Mouse (Mus musculus) CH12.LX (cell line): ENCODE measurements around the gene Col19a1. TPM values are rescaled to one million over a fixed set of nuclear protein-coding genes. Genes with fewer than 3 reads are reported as not detected.

Experiments used
- DNase-seq: peaks from one replicate; pipeline ENCODE4 v3.0.0-alpha.2; 2013; ENCODE audit errors: extremely low read depth
- H3K27ac ChIP-seq: 2 replicates; pipeline ENCODE4 v1.5.1; 2012; ENCODE audit warnings: low read depth, mild to moderate bottlenecking, control low read depth, moderate library complexity; ENCODE audit not compliant: insufficient read depth
- H3K27me3 ChIP-seq: replicated peaks from 2 replicates; pipeline ENCODE3; 2012; ENCODE audit warnings: inconsistent platforms
- H3K36me3 ChIP-seq, 2 experiments: replicated peaks in 1 of 2; 2 replicates each; pipeline versions ENCODE3 to v1.6.1; 2012; ENCODE audit warnings: inconsistent platforms in 1 of 2, low read length in 1 of 2, mild to moderate bottlenecking in 1 of 2, mixed read lengths in 1 of 2, moderate library complexity in 1 of 2; ENCODE audit not compliant: control insufficient read depth in 1 of 2, insufficient read depth in 1 of 2
- H3K4me1 ChIP-seq, 2 experiments: 2 replicates each; pipeline ENCODE4 v1.6.1; 2012; ENCODE audit warnings: inconsistent platforms in 1 of 2, moderate library complexity in 1 of 2; ENCODE audit not compliant: insufficient read depth in 2 of 2, control insufficient read depth in 1 of 2
- H3K4me2 ChIP-seq: 2 replicates; pipeline ENCODE4 v1.6.1; 2012; ENCODE audit warnings: low read depth, mild to moderate bottlenecking, control low read depth; ENCODE audit not compliant: poor library complexity, insufficient read depth, severe bottlenecking
- H3K4me3 ChIP-seq, 3 experiments: fragments of 150-350 bp in 1 of 3; sonication (generic) in 1 of 3; replicated peaks in 1 of 3; 2 replicates each; pipeline versions ENCODE3 to v1.5.1; 2011 to 2012; ENCODE audit warnings: low read depth in 2 of 3, low read length in 2 of 3, mild to moderate bottlenecking in 2 of 3, moderate library complexity in 2 of 3, control low read depth in 1 of 3, improper control_type of control experiment in 1 of 3, inconsistent platforms in 1 of 3, mixed read lengths in 1 of 3; ENCODE audit not compliant: poor library complexity in 1 of 3
- H3K79me2 ChIP-seq: replicated peaks from 2 replicates; pipeline ENCODE4 v1.6.1; 2012; ENCODE audit warnings: mild to moderate bottlenecking, moderate library complexity; ENCODE audit not compliant: control insufficient read depth, poor library complexity, insufficient read depth, severe bottlenecking; ENCODE audit errors: extremely low read depth
- H3K9ac ChIP-seq: 2 replicates; pipeline ENCODE4 v1.6.1; 2012; ENCODE audit warnings: low read depth, mild to moderate bottlenecking, control low read depth, moderate library complexity; ENCODE audit not compliant: insufficient read depth
- H3K9me3 ChIP-seq: replicated peaks from 2 replicates; pipeline ENCODE3; 2012; ENCODE audit warnings: low read length, inconsistent platforms, mixed read lengths
- BHLHE40 ChIP-seq: IDR thresholded peaks from 2 replicates; pipeline ENCODE4 v1.6.1; 2011; ENCODE audit warnings: mild to moderate bottlenecking, low read depth, low read length, improper control_type of control experiment
- CHD1 ChIP-seq: IDR thresholded peaks from 2 replicates; pipeline ENCODE4 v1.6.1; 2012; ENCODE audit warnings: low read depth, low read length, improper control_type of control experiment, inconsistent platforms
- CTCF ChIP-seq, 2 experiments: IDR thresholded peaks in 1 of 2; conservative IDR thresholded peaks in 1 of 2; 2 replicates each; pipeline ENCODE4 v1.5.1; 2011 to 2012; ENCODE audit warnings: low read depth in 2 of 2, low read length in 2 of 2, improper control_type of control experiment in 1 of 2, inconsistent platforms in 1 of 2, mild to moderate bottlenecking in 1 of 2, moderate library complexity in 1 of 2
- ELF1 ChIP-seq: IDR thresholded peaks from 2 replicates; pipeline ENCODE4 v1.6.1; 2014; ENCODE audit warnings: low read depth, mild to moderate bottlenecking, inconsistent platforms, low read length, improper control_type of control experiment
- EP300 ChIP-seq: IDR thresholded peaks from 2 replicates; pipeline ENCODE4 v1.6.1; 2011; ENCODE audit warnings: low read length, improper control_type of control experiment
- IRF4 ChIP-seq: IDR thresholded peaks from 2 replicates; pipeline ENCODE4 v1.6.1; 2014; ENCODE audit warnings: low read depth, mild to moderate bottlenecking, inconsistent platforms, low read length, improper control_type of control experiment
- JUN ChIP-seq: IDR thresholded peaks from 2 replicates; pipeline ENCODE4 v1.6.1; 2011; ENCODE audit warnings: low read depth, mild to moderate bottlenecking, low read length, improper control_type of control experiment, moderate library complexity; ENCODE audit not compliant: insufficient read depth
- KAT2A ChIP-seq: IDR thresholded peaks from 2 replicates; pipeline ENCODE4 v1.6.1; 2012; ENCODE audit warnings: low read length, improper control_type of control experiment, inconsistent platforms; ENCODE audit not compliant: insufficient replicate concordance
- MAX ChIP-seq: IDR thresholded peaks from 2 replicates; pipeline ENCODE4 v1.6.1; 2011; ENCODE audit warnings: low read length, improper control_type of control experiment
- MYC ChIP-seq: IDR thresholded peaks from 2 replicates; pipeline ENCODE4 v1.6.1; 2011; ENCODE audit warnings: low read depth, mild to moderate bottlenecking, improper control_type of control experiment, low read length
- NELFE ChIP-seq: IDR thresholded peaks from 2 replicates; pipeline ENCODE4 v1.6.1; 2011; ENCODE audit warnings: low read depth, low read length, improper control_type of control experiment
- NRF1 ChIP-seq: IDR thresholded peaks from 2 replicates; pipeline ENCODE4 v1.6.1; 2014; ENCODE audit warnings: low read depth, mild to moderate bottlenecking, inconsistent platforms, low read length, improper control_type of control experiment, moderate library complexity
- PAX5 ChIP-seq: IDR thresholded peaks from 2 replicates; pipeline ENCODE4 v1.6.1; 2012; ENCODE audit warnings: low read length, inconsistent platforms, mixed read lengths
- POLR2A ChIP-seq: IDR thresholded peaks from 2 replicates; pipeline ENCODE4 v1.6.1; 2011; ENCODE audit warnings: low read depth, mild to moderate bottlenecking, improper control_type of control experiment, low read length
- POLR2AphosphoS2 ChIP-seq: IDR thresholded peaks from 2 replicates; pipeline ENCODE4 v1.6.1; 2011; ENCODE audit warnings: low read depth, low read length, improper control_type of control experiment
- SIN3A ChIP-seq: IDR thresholded peaks from 2 replicates; pipeline ENCODE4 v1.6.1; 2012; ENCODE audit warnings: low read length, improper control_type of control experiment, inconsistent platforms
- SMC3 ChIP-seq: IDR thresholded peaks from 2 replicates; pipeline ENCODE4 v1.6.1; 2011; ENCODE audit warnings: low read depth, low read length, improper control_type of control experiment
- TCF12 ChIP-seq: IDR thresholded peaks from 2 replicates; pipeline ENCODE4 v1.6.1; 2014; ENCODE audit warnings: low read depth, mild to moderate bottlenecking, inconsistent platforms, low read length, improper control_type of control experiment
- ZMIZ1 ChIP-seq: IDR thresholded peaks from 2 replicates; pipeline ENCODE4 v1.6.1; 2012; ENCODE audit warnings: low read depth, mild to moderate bottlenecking, inconsistent platforms, low read length, improper control_type of control experiment
- ZNF384 ChIP-seq: IDR thresholded peaks from 2 replicates; pipeline ENCODE4 v1.6.1; 2012; ENCODE audit warnings: low read depth, low read length, improper control_type of control experiment, inconsistent platforms
- dilution Hi-C: fragments of 300-500 bp; cut with MboI; formaldehyde crosslinking; loops from 2 replicates; pipeline ENCODE4 v1.14.3; 2020; ENCODE audit warnings: low sequenced_read_pairs; ENCODE audit not compliant: extremely low pct_unique_long_range_greater_than_20kb, extremely low pct_ligation_motif_present
- in situ Hi-C: fragments of 300-500 bp; cut with MboI; formaldehyde crosslinking; loops from 3 replicates; pipeline ENCODE4 v1.14.3; 2019; ENCODE audit warnings: low sequenced_read_pairs, low pct_ligation_motif_present, low pct_unique_long_range_greater_than_20kb, mixed read lengths
- polyA plus RNA-seq: library from polyadenylated mRNA; unstranded; fragments of >175 nt; gene quantifications from 2 replicates; pipeline ENCODE4 v1.2.1, GENCODE M21; 2012; ENCODE audit warnings: low read depth; ENCODE audit not compliant: insufficient read length
- total RNA-seq, 2 experiments: library from RNA; depleted of rRNA; stranded (reverse); fragments of 300-350 nt in 1 of 2; fragments of >200 nt in 1 of 2; gene quantifications; 2 replicates each; pipeline ENCODE4 v1.2.3; 2012 to 2014

The Col19a1 gene
- total and polyA plus RNA-seq, 3 experiments: not detected

DNA sequence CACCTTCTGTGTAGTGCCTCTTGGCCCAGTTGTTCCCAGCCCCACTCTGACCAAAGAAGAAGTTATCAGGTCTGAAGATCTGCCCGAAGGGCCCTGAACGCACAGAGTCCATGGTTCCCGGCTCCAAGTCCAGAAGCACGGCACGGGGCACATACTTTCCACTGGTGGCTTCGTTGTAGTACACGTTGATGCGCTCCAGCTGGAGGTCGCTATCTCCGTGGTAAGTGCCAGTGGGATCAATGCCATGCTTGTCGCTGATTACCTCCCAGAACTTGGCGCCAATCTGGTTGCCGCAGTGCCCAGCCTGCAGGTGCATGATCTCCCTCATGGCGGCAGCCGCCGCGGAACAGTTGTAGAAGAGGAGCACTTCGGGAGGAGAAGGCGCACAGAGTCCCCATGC is 7.8 kb upstream of the Col19a1 start:
- Histone ChIP-seq H3K9me3 (no peaks in the 10 kb centered on the region), H3K9ac (no peak overlapping the region), H3K27ac (no peak overlapping the region), H3K27me3 (no peaks in the 10 kb centered on the region), H3K4me2 (no peak overlapping the region), H3K4me1 (no peaks in the 10 kb centered on the region), H3K79me2 (no peaks in the 10 kb centered on the region), H3K36me3 (no peaks in the 10 kb centered on the region), H3K4me3 (no peak overlapping the region)
- DNase-seq: no peak
- TF ChIP-seq ZNF384 (no peak), MAX (no peak), BHLHE40 (no peak), CHD1 (no peak), JUN (no peak), TCF12 (no peak), KAT2A (no peak), ZMIZ1 (no peak), NELFE (no peak), EP300 (no peak), ELF1 (no peak), CTCF (conservative IDR thresholded peaks at IDR 0.05 in 1 of 2, IDR thresholded peaks at IDR 0.05 in 1 of 2; ENCODE audit: low read depth in 2 of 2, low read length in 2 of 2) (no peak), IRF4 (no peak), MYC (no peak), SMC3 (no peak)
- in situ Hi-C loops (no loop called here), dilution Hi-C loops (no loop called here)

DNA sequence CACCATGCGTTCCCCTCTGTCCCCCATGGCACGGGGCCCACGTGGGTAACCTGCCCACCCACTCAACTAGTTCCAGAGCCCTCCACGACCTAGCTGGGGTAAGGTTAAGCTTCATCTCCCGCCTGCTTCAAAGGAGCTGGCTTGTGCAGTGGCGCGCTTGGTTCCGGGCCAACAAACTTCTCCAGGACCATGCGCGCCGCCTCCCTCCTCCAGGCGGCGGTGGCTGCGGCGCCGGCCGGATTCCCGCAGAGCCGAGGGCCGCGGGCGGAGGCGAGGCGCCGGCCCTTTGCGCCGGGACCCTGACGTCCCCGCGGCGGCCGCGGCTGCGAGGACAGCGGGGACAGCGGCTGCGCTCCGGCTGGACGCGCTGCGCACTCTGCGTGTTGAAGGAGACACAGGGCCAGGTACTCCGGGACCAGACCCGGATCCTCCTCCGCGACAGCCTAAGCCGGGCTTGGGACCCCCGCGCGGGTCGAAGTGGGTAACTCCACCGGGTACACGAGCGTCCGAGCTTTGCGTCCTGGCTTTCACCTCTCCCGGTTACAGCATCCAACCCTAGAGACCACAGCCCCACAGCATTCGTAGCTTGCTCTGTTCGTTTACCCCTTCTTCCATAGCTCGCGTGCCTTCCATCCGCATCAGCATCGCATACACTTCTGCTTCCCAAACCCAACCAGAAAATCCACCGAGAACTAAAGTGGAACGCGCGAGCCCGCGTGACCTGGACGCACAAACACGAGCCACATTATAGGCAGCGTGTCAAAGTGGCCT is 717 bp downstream of the Col19a1 start:
- H3K4me3 ChIP-seq: no peak overlapping the region

More for the DNA sequence above, 717 bp downstream of the Col19a1 start:
- TF ChIP-seq PAX5 (no peak), POLR2AphosphoS2 (no peak), CTCF (conservative IDR thresholded peaks at IDR 0.05 in 1 of 2, IDR thresholded peaks at IDR 0.05 in 1 of 2; ENCODE audit: low read depth in 2 of 2, low read length in 2 of 2) (no peak), SIN3A (no peak), NRF1 (no peak), POLR2A (no peak)
- no peaks in the 10 kb centered on the region for H3K27me3 ChIP-seq
- no peak overlapping the region for H3K4me2 ChIP-seq
- no peaks in the 10 kb centered on the region for H3K4me1 ChIP-seq
- no peaks in the 10 kb centered on the region for H3K9me3 ChIP-seq
- no peak overlapping the region for H3K27ac ChIP-seq
- no peaks in the 10 kb centered on the region for H3K36me3 ChIP-seq
- no peak for DNase-seq
- in situ Hi-C loops: no loop called here
- no peaks in the 10 kb centered on the region for H3K79me2 ChIP-seq
- dilution Hi-C loops: no loop called here
- no peak overlapping the region for H3K9ac ChIP-seq
